Mouse (Mus musculus) lung, embryonic 14.5 days (tissue): Measurements from ENCODE around the gene Fez2. TPM values are rescaled to one million over a fixed set of nuclear protein-coding genes. Genes with fewer than 3 reads are reported as not detected.
A peak's percentile ranks its signal among the peaks of the same experiment; 100 is the strongest.

Experiments
- ATAC-seq: fragments of 200-750 bp; cut with Nextera tagmentation; 2 replicates; pipeline ENCODE4 v1.8.0; 2017; ENCODE audit warnings: mild to moderate bottlenecking, moderate TSS enrichment, moderate library complexity; ENCODE audit not compliant: insufficient read depth
- DNase-seq: peaks from one replicate; pipeline ENCODE4 v3.0.0-alpha.2; 2015
- H3K27ac ChIP-seq: fragments of 300-500 bp; sonication (generic); 2 replicates; pipeline ENCODE4 v1.5.1; 2014; ENCODE audit warnings: low read depth, mild to moderate bottlenecking, moderate library complexity
- H3K27me3 ChIP-seq: fragments of 300-500 bp; sonication (generic); 2 replicates; pipeline ENCODE4 v1.6.1; 2014; ENCODE audit warnings: low read length, control low read depth; ENCODE audit not compliant: insufficient read depth
- H3K36me3 ChIP-seq: fragments of 300-500 bp; sonication (generic); 2 replicates; pipeline ENCODE4 v1.6.1; 2014; ENCODE audit warnings: control low read depth; ENCODE audit not compliant: insufficient read depth
- H3K4me1 ChIP-seq: fragments of 300-500 bp; sonication (generic); 2 replicates; pipeline ENCODE4 v1.6.1; 2014; ENCODE audit warnings: antibody characterized with exemption, control low read depth; ENCODE audit not compliant: insufficient read depth
- H3K4me2 ChIP-seq: fragments of 300-500 bp; sonication (generic); 2 replicates; pipeline ENCODE4 v1.6.1; 2014; ENCODE audit warnings: mild to moderate bottlenecking
- H3K4me3 ChIP-seq: fragments of 300-500 bp; sonication (generic); 2 replicates; pipeline ENCODE4 v1.5.1; 2014; ENCODE audit warnings: low read depth, low read length
- H3K9ac ChIP-seq: fragments of 300-500 bp; sonication (generic); 2 replicates; pipeline ENCODE4 v1.6.1; 2014
- H3K9me3 ChIP-seq: fragments of 300-500 bp; sonication (generic); 2 replicates; pipeline ENCODE4 v1.6.1; 2016; ENCODE audit warnings: low read depth, low read length, control low read depth
- CTCF ChIP-seq: IDR thresholded peaks from 2 replicates; pipeline ENCODE4 v1.5.1; 2016; ENCODE audit warnings: antibody characterized with exemption, low read depth
- WGBS: fragments of 180-500 bp; shearing (Covaris S2); extraction: QIAGEN DNeasy Blood & Tissue Kit; methylation state at CpG from one replicate; pipeline ENCODE4 v1.1.7; 2014; 5-methylcytosine and 5-hydroxymethylcytosine counted together
- polyA plus RNA-seq: library from polyadenylated mRNA; unstranded; fragments of >200 nt; fragmentation: Nextera tagmentation; extraction: Ambion mirVana; gene quantifications from 2 replicates; pipeline ENCODE4 v1.2.1, GENCODE M21; 2014

The Fez2 gene
- polyA plus RNA-seq, 1 experiment from 2014 or later, result 43.5 TPM

DNA sequence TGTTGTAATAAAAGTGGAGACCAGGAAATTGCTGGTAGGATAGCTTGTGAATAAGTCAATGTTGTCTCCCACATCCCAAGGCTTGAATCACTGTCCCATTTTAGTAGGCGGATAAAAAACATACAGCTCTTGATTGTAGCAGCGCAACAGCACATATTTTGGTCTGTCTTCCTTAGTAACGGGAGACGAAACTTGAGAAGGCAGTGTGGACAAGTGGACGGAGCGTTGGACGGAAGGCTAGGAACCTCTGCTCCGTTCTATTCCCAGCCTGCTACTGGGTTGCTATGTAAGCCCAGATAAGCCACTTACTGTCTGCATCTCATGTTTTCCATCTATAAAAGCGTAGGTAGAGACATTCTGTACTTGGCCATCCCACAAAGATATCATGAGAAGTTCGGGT, 84.7 kb downstream of the Fez2 start:
- WGBS, result 90% methylated on average over 10 of the region's 10 CpGs

DNA sequence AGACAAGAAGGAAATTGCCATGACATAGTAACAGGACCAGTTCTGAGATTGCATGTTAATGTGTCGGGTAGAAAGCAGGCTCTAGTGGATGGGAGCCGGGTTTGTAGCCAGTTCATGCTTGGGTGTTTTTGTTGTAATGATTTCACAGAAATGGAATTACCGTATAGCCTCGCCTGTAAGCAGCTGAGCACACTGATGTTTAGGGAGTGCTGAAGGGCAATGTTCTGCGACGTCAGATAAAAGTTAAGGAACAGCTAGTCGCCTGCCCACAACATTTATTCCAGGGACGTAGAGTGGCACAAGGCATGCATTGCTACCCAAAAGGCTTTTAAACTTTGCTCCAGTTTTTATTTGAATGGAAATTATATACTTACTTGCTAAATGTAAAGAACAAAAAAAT, 86.5 kb downstream of the Fez2 start:
- H3K4me1 ChIP-seq, result peaks cover 8% of the 10 kb centered on the region; the same call in 1 of the 2 replicates
- no peak overlapping the region for H3K4me2 ChIP-seq
- H3K36me3 ChIP-seq, result no peaks in the 10 kb centered on the region; the same call in 1 of the 2 replicates
- DNase-seq (no peak), ATAC-seq (no peak)
- 0 out of 2 replicates have a peak, but pooled peaks cover 2% of the 10 kb centered on the region for H3K27me3 ChIP-seq
- no peak for TF ChIP-seq CTCF
- no peak overlapping the region for H3K9ac ChIP-seq
- H3K4me3 ChIP-seq, result no peak overlapping the region
- no peak overlapping the region for H3K27ac ChIP-seq
- WGBS, result 80% methylated on average over 8 of the region's 8 CpGs
- no peaks in the 10 kb centered on the region for H3K9me3 ChIP-seq

More for the DNA sequence above, 84.7 kb downstream of the Fez2 start:
- TF ChIP-seq CTCF, result no peak
- no peak overlapping the region for H3K4me3 ChIP-seq
- H3K27me3 ChIP-seq, result no peaks in the 10 kb centered on the region
- H3K4me1 ChIP-seq, result no peaks in the 10 kb centered on the region
- H3K27ac ChIP-seq, result no peak overlapping the region
- no peak overlapping the region for H3K9ac ChIP-seq
- no peaks in the 10 kb centered on the region for H3K9me3 ChIP-seq
- no peaks in the 10 kb centered on the region; the same call in 1 of the 2 replicates for H3K36me3 ChIP-seq
- DNase-seq (no peak), ATAC-seq (no peak)
- H3K4me2 ChIP-seq, result no peak overlapping the region

DNA sequence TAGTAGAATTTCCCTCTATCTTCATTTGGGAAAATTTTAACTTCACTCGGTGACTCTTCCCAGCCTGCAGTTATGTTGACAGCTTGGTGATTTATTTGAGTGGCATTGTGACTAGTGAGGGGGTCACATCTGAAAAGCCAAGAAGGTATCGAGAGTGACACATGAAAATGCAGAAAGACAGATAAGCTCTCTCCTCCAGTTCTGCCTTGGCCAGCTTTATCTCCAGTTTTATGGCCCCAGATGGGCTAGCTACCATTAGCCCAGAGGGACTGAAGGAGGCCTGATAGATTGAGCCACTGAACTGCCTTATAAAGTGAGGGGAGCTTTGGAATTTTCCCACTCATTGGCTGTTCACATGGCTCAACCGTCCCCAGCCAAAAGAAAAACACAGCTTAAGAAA, 89.7 kb downstream of the Fez2 start:
- H3K9me3 ChIP-seq, result no peaks in the 10 kb centered on the region
- H3K4me3 ChIP-seq, result no peak overlapping the region
- H3K36me3 ChIP-seq, result no peaks in the 10 kb centered on the region
- no peak overlapping the region for H3K9ac ChIP-seq
- WGBS, result 14% methylated on average over 3 of the region's 3 CpGs
- peak; percentile 41 for DNase-seq
- peaks cover 10% of the 10 kb centered on the region; the same call in 1 of the 2 replicates for H3K4me1 ChIP-seq
- peaks cover 13% of the 10 kb centered on the region for H3K27me3 ChIP-seq
- ATAC-seq, result no peak
- peak overlapping the region; percentile 67 for H3K27ac ChIP-seq
- no peak for TF ChIP-seq CTCF
- H3K4me2 ChIP-seq, result no peak overlapping the region

DNA sequence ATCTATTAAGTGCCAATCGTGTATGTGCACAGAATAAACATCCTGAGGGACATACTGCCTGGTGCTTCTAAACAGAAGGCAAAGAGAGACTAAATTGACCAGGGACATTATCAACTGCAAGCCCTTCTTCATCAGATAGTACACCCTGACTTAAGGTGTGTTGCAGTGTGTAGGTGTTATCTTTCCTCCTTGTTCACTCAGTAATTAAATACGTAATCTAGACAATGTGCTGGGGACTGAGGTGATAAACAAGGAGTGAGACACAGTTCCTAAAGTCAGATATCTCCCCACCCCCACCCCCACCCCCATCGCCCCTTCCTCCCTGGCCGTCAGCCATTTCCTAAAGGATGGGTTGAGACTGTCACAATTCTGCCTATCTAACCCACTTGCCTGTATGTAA, 90.8 kb downstream of the Fez2 start:
- H3K36me3 ChIP-seq, result no peaks in the 10 kb centered on the region
- no peak for TF ChIP-seq CTCF
- H3K4me2 ChIP-seq, result no peak overlapping the region
- no peak overlapping the region for H3K9ac ChIP-seq
- ATAC-seq (no peak), DNase-seq (no peak)
- peaks cover 15% of the 10 kb centered on the region; the same call in 1 of the 2 replicates for H3K4me1 ChIP-seq
- peaks cover 13% of the 10 kb centered on the region for H3K27me3 ChIP-seq
- no peak overlapping the region for H3K4me3 ChIP-seq
- no peaks in the 10 kb centered on the region for H3K9me3 ChIP-seq
- H3K27ac ChIP-seq, result no peak overlapping the region
- 40% methylated on average over 4 of the region's 4 CpGs for WGBS

DNA sequence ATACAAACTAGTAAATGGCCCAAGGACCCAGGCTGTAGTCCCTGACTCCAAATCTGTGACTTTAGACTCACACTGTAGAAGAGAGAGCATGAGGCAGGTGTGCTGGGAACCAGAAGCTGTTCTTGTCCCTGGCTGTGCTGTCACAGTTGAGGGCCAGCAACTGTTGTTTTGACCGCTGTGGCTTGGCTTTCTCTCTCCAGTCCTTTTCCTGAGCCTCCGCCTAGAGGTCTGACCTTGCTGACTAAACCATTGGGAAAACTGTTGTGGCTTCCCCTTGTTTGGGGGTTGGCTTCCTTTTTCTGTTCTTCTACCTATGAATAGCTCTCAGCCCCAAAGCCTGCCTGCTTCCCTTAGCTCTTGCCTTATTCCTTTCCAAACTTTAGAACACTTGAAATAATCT, 91.6 kb downstream of the Fez2 start:
- no peak for TF ChIP-seq CTCF
- Histone ChIP-seq H3K9me3 (no peaks in the 10 kb centered on the region), H3K4me1 (peaks cover 15% of the 10 kb centered on the region), H3K4me3 (no peak overlapping the region), H3K9ac (no peak overlapping the region), H3K36me3 (no peaks in the 10 kb centered on the region), H3K4me2 (no peak overlapping the region), H3K27me3 (peaks cover 15% of the 10 kb centered on the region), H3K27ac (no peak overlapping the region)
- 69% methylated on average over 2 of the region's 2 CpGs for WGBS
- ATAC-seq (no peak), DNase-seq (peak; percentile 24)

DNA sequence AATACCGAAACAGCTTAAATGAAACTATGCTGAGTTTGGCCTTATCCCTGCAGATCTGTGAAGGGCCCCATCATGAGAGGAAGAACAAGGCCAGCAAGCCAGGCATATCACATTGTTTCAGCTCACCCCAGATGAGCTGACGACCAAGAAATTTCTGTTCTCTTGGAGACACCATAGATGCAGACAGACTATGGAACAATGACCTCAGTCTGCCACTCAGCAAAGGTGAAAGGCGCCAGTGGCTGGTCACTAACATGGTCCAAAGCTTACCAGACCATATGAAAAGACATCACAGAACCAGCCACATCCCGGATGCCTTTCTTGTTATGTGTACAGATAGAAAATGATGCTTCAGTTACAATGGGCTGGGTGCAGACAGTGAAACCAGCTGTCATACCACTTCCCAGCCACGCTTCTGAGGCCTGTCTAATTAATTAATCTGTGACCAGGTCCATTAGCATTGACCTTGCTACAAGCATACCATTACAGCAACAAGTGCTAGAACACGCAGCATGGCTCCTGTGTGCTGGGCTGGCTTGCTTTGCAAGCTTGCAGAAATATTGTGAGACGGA, 92.1 kb downstream of the Fez2 start:
- no peak for TF ChIP-seq CTCF
- Histone ChIP-seq H3K36me3 (no peaks in the 10 kb centered on the region), H3K4me2 (no peak overlapping the region), H3K9me3 (no peaks in the 10 kb centered on the region), H3K27ac (no peak overlapping the region), H3K9ac (no peak overlapping the region), H3K27me3 (peaks cover 19% of the 10 kb centered on the region), H3K4me1 (peaks cover 15% of the 10 kb centered on the region), H3K4me3 (no peak overlapping the region)
- WGBS, result 82% methylated on average over 7 of the region's 7 CpGs
- DNase-seq, result no peak
- ATAC-seq, result no peak

DNA sequence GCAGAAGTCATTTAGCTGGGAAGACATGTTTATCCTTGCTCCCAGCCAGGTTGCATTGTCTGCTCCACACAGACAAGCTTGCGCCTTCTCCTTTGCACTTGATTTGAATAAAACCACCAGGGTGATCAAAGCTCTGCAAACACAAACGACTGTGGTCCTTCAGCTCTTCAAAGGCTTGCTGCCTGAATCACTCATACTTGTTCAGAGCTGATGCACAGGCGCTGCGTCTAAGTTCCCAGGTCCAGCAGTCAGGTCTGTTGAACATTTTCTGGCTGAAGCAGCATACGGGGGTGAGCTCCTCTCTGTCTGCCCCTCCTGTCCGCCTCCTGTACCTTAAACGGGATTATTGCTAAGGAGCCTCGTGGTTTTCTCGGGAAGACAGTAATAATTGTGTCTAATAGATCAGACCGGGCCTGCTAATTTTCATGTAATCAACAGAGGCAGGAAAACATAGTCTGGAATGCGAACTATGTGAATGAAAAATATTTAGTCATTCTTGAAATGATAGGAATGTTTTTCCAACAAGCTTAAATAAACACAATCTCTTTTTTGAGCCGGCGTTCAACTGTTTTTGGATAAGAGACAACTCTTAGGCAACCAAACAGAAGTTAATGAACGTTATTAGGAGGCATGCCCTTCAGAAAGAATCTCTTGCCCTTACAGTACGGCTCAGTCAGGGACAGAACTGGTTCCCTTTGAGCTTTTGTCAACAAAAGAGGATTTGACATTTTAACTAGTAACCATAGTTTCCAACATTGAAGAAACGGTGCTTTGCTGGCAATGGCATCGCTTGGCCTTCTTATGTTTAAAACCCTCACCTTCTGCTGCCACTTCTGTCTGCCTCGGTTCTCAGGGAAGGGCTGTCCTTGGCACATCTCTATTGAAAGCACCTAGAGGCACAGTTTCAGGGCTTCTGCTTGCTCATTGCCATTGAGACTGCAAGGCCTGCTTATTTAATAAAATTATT, 95.3 kb downstream of the Fez2 start:
- peak; percentile 53 for ATAC-seq
- H3K4me1 ChIP-seq, result peaks cover 13% of the 10 kb centered on the region
- H3K4me2 ChIP-seq, result no peak overlapping the region
- H3K36me3 ChIP-seq, result no peaks in the 10 kb centered on the region
- TF ChIP-seq CTCF, result no peak
- peaks cover 28% of the 10 kb centered on the region for H3K27me3 ChIP-seq
- no peak overlapping the region for H3K4me3 ChIP-seq
- H3K9ac ChIP-seq, result no peak overlapping the region
- H3K27ac ChIP-seq, result peak overlapping the region; percentile 44; the same call in 1 of the 2 replicates
- 18% methylated on average over 18 of the region's 18 CpGs for WGBS
- DNase-seq, result peak; percentile 77
- no peaks in the 10 kb centered on the region for H3K9me3 ChIP-seq
